Mouse (Mus musculus): ENCODE data around the gene Itgb1bp1. TPM values are rescaled to one million over a fixed set of nuclear protein-coding genes. Genes with fewer than 3 reads are reported as not detected.

Gene Itgb1bp1
- polyA plus RNA-seq, 1 experiment from 2014 or later: 45.7 TPM

DNA sequence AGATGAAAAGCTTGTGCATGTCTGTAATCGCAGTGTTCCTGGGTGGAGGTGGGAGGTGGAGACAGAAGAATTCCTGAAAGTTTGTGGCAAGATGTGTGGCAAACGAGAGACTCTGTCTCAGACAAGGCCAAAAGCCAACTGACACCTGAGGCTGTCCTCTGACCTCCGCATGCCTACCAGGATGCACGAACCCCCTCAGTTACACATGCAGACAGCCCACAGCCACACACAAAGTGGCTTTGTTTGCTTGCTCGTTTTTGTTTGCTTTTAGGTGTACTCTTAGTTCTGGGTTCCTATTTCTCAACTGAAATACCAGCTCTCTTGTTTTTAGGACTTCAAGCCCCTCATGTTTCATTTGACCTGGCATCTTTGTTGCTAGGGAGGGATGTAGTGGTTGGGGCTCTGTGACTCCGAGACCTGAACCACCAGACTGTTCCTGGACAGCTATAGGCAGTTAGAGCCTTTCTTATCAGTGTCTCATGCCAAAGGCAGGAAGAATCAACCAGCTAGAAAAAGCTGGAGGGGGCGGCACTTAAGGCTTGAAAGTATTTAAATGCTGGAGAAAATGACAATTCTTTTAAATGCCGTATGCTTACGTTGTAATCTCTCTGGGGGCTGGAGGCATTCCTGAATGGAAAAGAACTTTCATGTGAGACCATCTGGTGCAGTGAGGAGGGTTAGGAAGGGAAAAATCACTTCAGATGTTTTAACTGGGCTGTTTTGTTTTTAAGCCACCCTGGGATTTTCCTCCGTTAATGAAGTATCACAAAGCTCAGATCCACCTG lies 84.4 kb downstream of the Itgb1bp1 start:
- Histone ChIP-seq H3K4me3 (no peak overlapping the region), H3K27me3 (ENCODE audit: insufficient read depth, poor library complexity, severe bottlenecking) (no peaks in the 10 kb centered on the region), H3K27ac (no peak overlapping the region), H3K4me1 (replicated peaks) (peaks cover 29% of the 10 kb centered on the region), H3K9me3 (no peaks in the 10 kb centered on the region), H3K36me3 (peaks cover 85% of the 10 kb centered on the region)
- 85% methylated on average over 10 of the region's 10 CpGs for WGBS
- DNase-seq (ENCODE audit: low spot score): no peak

DNA sequence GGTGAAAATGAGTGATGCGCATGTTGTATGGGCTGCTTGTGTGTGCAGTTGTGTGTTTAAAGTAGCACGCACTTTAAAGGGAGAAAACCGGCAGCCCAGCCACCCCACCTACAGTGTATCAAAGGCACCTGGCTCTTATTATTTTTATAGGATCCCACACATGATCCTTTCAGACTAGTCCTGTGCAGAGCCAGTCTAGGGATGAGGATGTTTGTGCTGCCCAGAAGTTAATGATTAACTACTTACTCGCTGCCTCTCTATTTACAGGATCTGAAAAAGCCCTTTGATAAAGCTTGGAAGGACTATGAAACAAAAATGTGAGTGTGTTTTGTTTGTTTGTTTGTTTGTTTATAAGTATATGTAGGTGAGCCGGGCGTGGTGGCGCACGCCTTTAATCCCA lies 85.5 kb downstream of the Itgb1bp1 start:
- Histone ChIP-seq H3K27me3 (ENCODE audit: insufficient read depth, poor library complexity, severe bottlenecking) (no peaks in the 10 kb centered on the region), H3K27ac (no peak overlapping the region), H3K9me3 (no peaks in the 10 kb centered on the region), H3K4me3 (no peak overlapping the region), H3K4me1 (replicated peaks) (peaks cover 29% of the 10 kb centered on the region), H3K36me3 (peaks cover 83% of the 10 kb centered on the region)
- DNase-seq (ENCODE audit: low spot score): no peak
- 94% methylated on average over 8 of the region's 8 CpGs for WGBS

DNA sequence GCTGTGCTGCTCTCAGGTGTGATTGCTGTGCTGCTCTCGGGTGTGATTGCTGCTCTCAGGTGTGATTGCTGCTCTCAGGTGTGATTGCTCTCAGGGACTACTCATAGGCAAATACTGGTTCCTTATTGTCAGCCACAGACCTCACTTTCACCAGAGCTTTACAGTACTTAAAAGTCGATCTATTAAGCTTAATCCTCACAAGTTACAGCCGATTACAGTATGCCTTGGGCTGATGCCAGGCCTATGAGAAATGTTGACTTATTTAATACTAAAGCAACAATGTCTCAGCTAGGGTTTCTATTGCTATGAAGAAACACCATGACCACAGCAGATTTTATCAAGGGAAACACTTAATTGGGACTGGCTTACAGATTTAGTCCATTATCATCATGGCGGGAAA lies 89.7 kb downstream of the Itgb1bp1 start:
- peaks cover 15% of the 10 kb centered on the region for H3K4me1 ChIP-seq (replicated peaks)
- no peak overlapping the region for H3K4me3 ChIP-seq
- no peak overlapping the region for H3K27ac ChIP-seq
- no peaks in the 10 kb centered on the region for H3K9me3 ChIP-seq
- DNase-seq (ENCODE audit: low spot score): no peak
- no peaks in the 10 kb centered on the region for H3K27me3 ChIP-seq (ENCODE audit: insufficient read depth, poor library complexity, severe bottlenecking)
- peaks cover 51% of the 10 kb centered on the region for H3K36me3 ChIP-seq
- WGBS: 92% methylated on average over 4 of the region's 4 CpGs

DNA sequence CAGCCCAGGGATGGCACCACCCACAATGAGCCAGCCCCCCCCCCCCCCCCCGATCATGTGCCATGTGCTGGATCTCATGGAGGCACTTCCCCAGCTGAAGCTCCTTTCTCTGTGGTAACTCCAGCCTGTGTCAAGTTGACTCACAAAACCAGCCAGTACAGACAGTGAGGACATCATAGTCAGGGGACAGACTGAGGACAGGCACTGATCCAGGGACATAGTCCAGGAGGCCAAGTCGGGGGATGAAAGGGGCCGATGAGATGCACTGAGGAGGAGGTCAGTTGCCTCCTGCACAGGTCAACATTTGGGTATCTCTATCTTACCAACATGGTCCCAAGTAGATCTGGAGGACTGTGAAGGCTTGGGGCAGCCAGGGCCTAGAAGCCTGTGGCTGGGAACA lies 90.6 kb downstream of the Itgb1bp1 start:
- 94% methylated on average over 3 of the region's 3 CpGs for WGBS
- DNase-seq (ENCODE audit: low spot score): no peak
- Histone ChIP-seq H3K9me3 (no peaks in the 10 kb centered on the region), H3K4me3 (no peak overlapping the region), H3K4me1 (replicated peaks) (peaks cover 15% of the 10 kb centered on the region), H3K27ac (no peak overlapping the region), H3K27me3 (ENCODE audit: insufficient read depth, poor library complexity, severe bottlenecking) (no peaks in the 10 kb centered on the region), H3K36me3 (peaks cover 52% of the 10 kb centered on the region)

DNA sequence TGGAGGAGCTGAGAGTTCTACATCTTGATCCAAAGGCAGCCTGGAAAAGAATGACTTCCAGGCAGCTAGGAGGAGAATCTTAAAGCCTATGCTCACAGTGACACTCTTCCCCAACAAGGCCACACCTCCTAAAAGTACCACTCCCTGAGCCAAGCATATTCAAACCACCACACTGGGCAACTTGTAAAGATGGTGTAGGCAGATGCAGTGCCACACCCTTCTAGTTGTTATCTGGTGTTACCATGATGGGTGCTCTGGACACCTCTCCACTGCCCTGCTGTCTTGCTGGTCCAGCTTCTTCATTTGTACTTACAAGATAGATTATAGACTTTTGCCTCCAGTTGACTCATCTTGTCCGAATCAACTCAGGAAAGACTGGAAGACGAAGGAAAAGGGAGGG lies 94.5 kb downstream of the Itgb1bp1 start:
- Histone ChIP-seq H3K9me3 (no peaks in the 10 kb centered on the region), H3K36me3 (peaks cover 61% of the 10 kb centered on the region), H3K4me1 (replicated peaks) (no peaks in the 10 kb centered on the region), H3K27me3 (ENCODE audit: insufficient read depth, poor library complexity, severe bottlenecking) (no peaks in the 10 kb centered on the region), H3K27ac (no peak overlapping the region), H3K4me3 (no peak overlapping the region)
- WGBS: 93% methylated on average over 2 of the region's 2 CpGs
- no peak for DNase-seq (ENCODE audit: low spot score)

Other genes starting within 250 kb of the Itgb1bp1 start
- 122 and 139 TPM in 2 replicates for gene Cpsf3, start 893 bp downstream of the Itgb1bp1 start, polyA plus RNA-seq (2016; fragmentation: Nextera tagmentation; extraction: Ambion mirVana)
- 45.4 and 48.6 TPM in 2 replicates for gene Iah1, start 30.1 kb upstream of the Itgb1bp1 start, polyA plus RNA-seq (2016; fragmentation: Nextera tagmentation; extraction: Ambion mirVana)
- gene Adam17, start 87.3 kb upstream of the Itgb1bp1 start, polyA plus RNA-seq (2016; fragmentation: Nextera tagmentation; extraction: Ambion mirVana): 31.8 and 40.7 TPM in 2 replicates
- 1,017 and 1,052 TPM in 2 replicates for gene Ywhaq, start 131.4 kb upstream of the Itgb1bp1 start, polyA plus RNA-seq (2016; fragmentation: Nextera tagmentation; extraction: Ambion mirVana)

Data from hindbrain, embryonic 10.5 days (tissue).